30 mouse cellular contexts compared by ENCODE assay signal in genomic region chr1:92654676-92655075, GRCm38 (mm10). TPM values are rescaled to one million over a fixed set of nuclear protein-coding genes. Genes with fewer than 3 reads are reported as not detected.
DNase-seq lines count a peak whose midpoint lies in the region; ATAC-seq and TF ChIP-seq lines count a peak whose summit lies in the region.
"Had no signal": no experiment of that assay in that cellular context is flagged by ENCODE, and none has a peak within 500 bp of the region (broad histone marks: within the 10 kb centered on the region; RNA-seq: fewer than 3 reads in every experiment).

No protein-coding gene starts in this region.

- no peaks in the 10 kb centered on the region for H3K4me1 ChIP-seq in lung, embryonic 15.5 days
- H3K4me1 ChIP-seq in lung, embryonic 16.5 days (replicated peaks; ENCODE audit: control insufficient read depth, insufficient read depth, low read length), result no peaks in the 10 kb centered on the region
- H3K4me1 ChIP-seq in liver, postnatal 0 days (ENCODE audit: insufficient read depth), result no peaks in the 10 kb centered on the region
- H3K4me1 ChIP-seq: embryonic facial prominence, embryonic 12.5 days; embryonic facial prominence, embryonic 15.5 days; heart, embryonic 12.5 days; heart, embryonic 15.5 days; hindbrain, embryonic 10.5 days had no signal

- DNase-seq in lung, postnatal 14 days, result no peak
- DNase-seq in Muller cell, postnatal 12 days (ENCODE audit: inconsistent ontology term), result peak; percentile 77
- DNase-seq in lung, postnatal 36 days, result peak; percentile 29
- DNase-seq in adrenal gland, adult (ENCODE audit: inconsistent age in 2 of 2, low spot score in 1 of 2), result no peak
- no peak for DNase-seq in liver, postnatal 0 days
- no peak for DNase-seq in left cerebral cortex, adult 9 months (ENCODE audit: low spot score in 2 of 2)
- DNase-seq: adrenal gland, adult 8-10 months; adrenal gland, postnatal 25 days; B cell, adult 2 months; cerebellum, adult 18-20 months; cerebellum, adult 9-10 months; cerebellum, postnatal 14 days; forebrain, postnatal 0 days; gastrocnemius, postnatal 25 days; heart, adult 18-20 months; heart, postnatal 10 days; heart, postnatal 36 days had no signal

- TF ChIP-seq CTCF in liver, postnatal 0 days (IDR thresholded peaks at IDR 0.05; ENCODE audit: low read depth), result no peak

- no peaks in the 10 kb centered on the region for H3K9me3 ChIP-seq in lung, embryonic 15.5 days
- no peaks in the 10 kb centered on the region for H3K9me3 ChIP-seq in lung, embryonic 16.5 days (ENCODE audit: control insufficient read depth, low read length)
- H3K9me3 ChIP-seq in liver, postnatal 0 days (ENCODE audit: low read length), result no peaks in the 10 kb centered on the region
- H3K9me3 ChIP-seq: embryonic facial prominence, embryonic 12.5 days; embryonic facial prominence, embryonic 15.5 days; heart, embryonic 12.5 days; heart, embryonic 15.5 days; hindbrain, embryonic 10.5 days; hindbrain, embryonic 13.5 days had no signal

- no peak overlapping the region for H3K4me3 ChIP-seq in lung, embryonic 15.5 days
- no peak overlapping the region for H3K4me3 ChIP-seq in lung, embryonic 16.5 days (ENCODE audit: low read length)
- no peak overlapping the region for H3K4me3 ChIP-seq in liver, postnatal 0 days (ENCODE audit: low read depth, low read length)
- H3K4me3 ChIP-seq: embryonic facial prominence, embryonic 12.5 days; embryonic facial prominence, embryonic 15.5 days; heart, embryonic 12.5 days; heart, embryonic 15.5 days; hindbrain, embryonic 10.5 days; hindbrain, embryonic 13.5 days had no signal

- TF ChIP-seq EP300 in liver, postnatal 0 days (IDR thresholded peaks at IDR 0.05; ENCODE audit: low read depth), result no peak

- WGBS in lung, embryonic 15.5 days, result 29% methylated on average over 2 of the region's 2 CpGs
- WGBS in lung, embryonic 16.5 days, result 25% methylated on average over 2 of the region's 2 CpGs
- 59% methylated on average over 2 of the region's 2 CpGs for WGBS in liver, postnatal 0 days (ENCODE audit: insufficient replicate concordance)

- H3K27ac ChIP-seq in lung, embryonic 15.5 days, result no peak overlapping the region
- H3K27ac ChIP-seq in lung, embryonic 16.5 days (ENCODE audit: low read length), result no peak overlapping the region
- H3K27ac ChIP-seq in liver, postnatal 0 days (ENCODE audit: low read depth), result no peak overlapping the region
- H3K27ac ChIP-seq: embryonic facial prominence, embryonic 12.5 days; embryonic facial prominence, embryonic 15.5 days; heart, embryonic 15.5 days; hindbrain, embryonic 10.5 days; hindbrain, embryonic 13.5 days had no signal

- H3K36me3 ChIP-seq in lung, embryonic 15.5 days, result no peaks in the 10 kb centered on the region
- H3K36me3 ChIP-seq in lung, embryonic 16.5 days (ENCODE audit: control insufficient read depth, insufficient read depth, low read length), result no peaks in the 10 kb centered on the region
- no peaks in the 10 kb centered on the region for H3K36me3 ChIP-seq in liver, postnatal 0 days (replicated peaks; ENCODE audit: insufficient read depth, low read length)
- H3K36me3 ChIP-seq: embryonic facial prominence, embryonic 12.5 days; embryonic facial prominence, embryonic 15.5 days; heart, embryonic 12.5 days; heart, embryonic 15.5 days; hindbrain, embryonic 10.5 days; hindbrain, embryonic 13.5 days had no signal

- H3K27me3 ChIP-seq in lung, embryonic 15.5 days, result no peaks in the 10 kb centered on the region
- H3K27me3 ChIP-seq in lung, embryonic 16.5 days (ENCODE audit: control insufficient read depth, insufficient read depth, low read depth, low read length), result no peaks in the 10 kb centered on the region
- H3K27me3 ChIP-seq in liver, postnatal 0 days (ENCODE audit: insufficient read depth, low read length), result no peaks in the 10 kb centered on the region
- H3K27me3 ChIP-seq: embryonic facial prominence, embryonic 12.5 days; embryonic facial prominence, embryonic 15.5 days had no signal

- no peak overlapping the region for H3K4me2 ChIP-seq in lung, embryonic 15.5 days
- H3K4me2 ChIP-seq in lung, embryonic 16.5 days (ENCODE audit: low read depth, low read length), result no peak overlapping the region
- no peak overlapping the region for H3K4me2 ChIP-seq in liver, postnatal 0 days (ENCODE audit: low read depth, low read length)
- H3K4me2 ChIP-seq: embryonic facial prominence, embryonic 12.5 days; embryonic facial prominence, embryonic 15.5 days; heart, embryonic 12.5 days; heart, embryonic 15.5 days; hindbrain, embryonic 13.5 days had no signal

- H3K9ac ChIP-seq in lung, embryonic 15.5 days, result no peak overlapping the region
- H3K9ac ChIP-seq in lung, embryonic 16.5 days (ENCODE audit: low read length), result no peak overlapping the region
- no peak overlapping the region for H3K9ac ChIP-seq in liver, postnatal 0 days (replicated peaks)
- H3K9ac ChIP-seq: embryonic facial prominence, embryonic 12.5 days; embryonic facial prominence, embryonic 15.5 days; forebrain, postnatal 0 days; heart, embryonic 12.5 days; heart, embryonic 15.5 days; hindbrain, embryonic 13.5 days had no signal

- peak; percentile 9; the same call in 1 of the 2 replicates for ATAC-seq in lung, embryonic 15.5 days (ENCODE audit: borderline replicate concordance, extremely low read depth, low FRiP score, low TSS enrichment)
- ATAC-seq in lung, embryonic 16.5 days (ENCODE audit: low read depth), result peak; percentile 53
- no peak for ATAC-seq in liver, postnatal 0 days
- ATAC-seq: forebrain, embryonic 14.5 days; forebrain, postnatal 0 days; hindbrain, embryonic 16.5 days had no signal

RNA-seq across cellular contexts. Expression of gene Otos, which starts 6.0 kb away (rescaled TPM):
- 0.31 TPM in 1 of 2 replicates, not detected in the other for polyA plus RNA-seq in lung, embryonic 15.5 days (2015; fragmentation: Nextera tagmentation; extraction: Ambion mirVana)
- polyA plus RNA-seq in lung, embryonic 16.5 days (2015; fragmentation: Nextera tagmentation; extraction: Ambion mirVana), result 0.23 TPM in 1 of 2 replicates, not detected in the other
- 0.16 TPM in 1 of 2 replicates, not detected in the other for polyA plus RNA-seq in liver, postnatal 0 days (2015; fragmentation: Nextera tagmentation; extraction: Ambion mirVana)
- polyA plus RNA-seq: forebrain, embryonic 11.5 days; forebrain, embryonic 14.5 days; heart, embryonic 12.5 days; heart, embryonic 15.5 days had no signal

RNA-seq across cellular contexts. Expression of gene Cops9, which starts 12.9 kb away (rescaled TPM):
- 354 and 385 TPM in 2 replicates for polyA plus RNA-seq in lung, embryonic 15.5 days (2015; fragmentation: Nextera tagmentation; extraction: Ambion mirVana)
- 386 and 399 TPM in 2 replicates for polyA plus RNA-seq in lung, embryonic 16.5 days (2015; fragmentation: Nextera tagmentation; extraction: Ambion mirVana)
- polyA plus RNA-seq in liver, postnatal 0 days (2015; fragmentation: Nextera tagmentation; extraction: Ambion mirVana), result 222 and 225 TPM in 2 replicates

RNA-seq across cellular contexts. Expression of gene Olfr12, which starts 37.1 kb away (rescaled TPM):
- polyA plus RNA-seq in lung, embryonic 15.5 days (2015; fragmentation: Nextera tagmentation; extraction: Ambion mirVana), result not detected in 2 replicates
- not detected in 2 replicates for polyA plus RNA-seq in lung, embryonic 16.5 days (2015; fragmentation: Nextera tagmentation; extraction: Ambion mirVana)
- polyA plus RNA-seq in liver, postnatal 0 days (2015; fragmentation: Nextera tagmentation; extraction: Ambion mirVana), result not detected in 2 replicates
- polyA plus RNA-seq: brain, embryonic 14.5 days; embryonic facial prominence, embryonic 12.5 days; forebrain, embryonic 11.5 days; forebrain, embryonic 14.5 days; forebrain, postnatal 0 days; gonadal fat pad, adult 2 months; heart, embryonic 12.5 days; heart, embryonic 15.5 days; hindbrain, embryonic 13.5 days; hindbrain, embryonic 16.5 days had no signal

RNA-seq across cellular contexts. Expression of gene Olfr1410, which starts 49.1 kb away (rescaled TPM):
- not detected in 2 replicates for polyA plus RNA-seq in lung, embryonic 15.5 days (2015; fragmentation: Nextera tagmentation; extraction: Ambion mirVana)
- not detected in 2 replicates for polyA plus RNA-seq in lung, embryonic 16.5 days (2015; fragmentation: Nextera tagmentation; extraction: Ambion mirVana)
- not detected in 2 replicates for polyA plus RNA-seq in liver, postnatal 0 days (2015; fragmentation: Nextera tagmentation; extraction: Ambion mirVana)
- polyA plus RNA-seq: brain, embryonic 14.5 days; embryonic facial prominence, embryonic 12.5 days; embryonic facial prominence, embryonic 15.5 days; forebrain, embryonic 11.5 days; forebrain, embryonic 14.5 days; forebrain, postnatal 0 days; gonadal fat pad, adult 2 months; heart, embryonic 12.5 days; heart, embryonic 15.5 days; hindbrain, embryonic 10.5 days; hindbrain, embryonic 13.5 days; hindbrain, embryonic 16.5 days had no signal

Comparison
In these comparisons a context has a peak if more than half of its experiments do, and no peak if none do; other contexts are left out.
1. DNase-seq: peak in Muller cell, postnatal 12 days (single experiment) and lung, postnatal 36 days (single experiment); none in lung, postnatal 14 days (single experiment), adrenal gland, adult (0 of 2), liver, postnatal 0 days (single experiment) and left cerebral cortex, adult 9 months (0 of 2).